Mouse (Mus musculus): ENCODE results near the gene Pde3b.

GRCm38 (mm10) chr7:114580426-114580825 is 165.3 kb downstream of the Pde3b start:
- TF ChIP-seq CTCF (IDR thresholded peaks at IDR 0.05; ENCODE audit: low read depth) = peak; percentile 39; the same call in 1 of the 2 replicates
- TF ChIP-seq EP300 (IDR thresholded peaks at IDR 0.05; ENCODE audit: low read depth) = no peak

Data from liver, embryonic 14.5 days (tissue).